ENCODE assay signal across 23 mouse cellular contexts in genomic region chr2:105953862-105954261, GRCm38 (mm10).
"Had no signal": no experiment of that assay in that cellular context is flagged by ENCODE, and none has a peak within 500 bp of the region (broad histone marks: within the 10 kb centered on the region; RNA-seq: fewer than 3 reads in every experiment).

No protein-coding gene starts in this region.

- H3K27ac ChIP-seq: heart, adult 2 months; heart, embryonic 13.5 days; hindbrain, embryonic 13.5 days; hindbrain, embryonic 15.5 days; hindbrain, postnatal 0 days; kidney, embryonic 15.5 days; kidney, postnatal 0 days; layer of hippocampus, adult 2 months; left cerebral cortex, adult 2 months; limb, embryonic 10.5 days; limb, embryonic 12.5 days; liver, embryonic 14.5 days had no signal

- H3K27me3 ChIP-seq: heart, embryonic 13.5 days; hindbrain, embryonic 13.5 days; hindbrain, embryonic 15.5 days; kidney, embryonic 15.5 days; limb, embryonic 12.5 days had no signal

- ATAC-seq: hindbrain, postnatal 0 days; intestine, embryonic 16.5 days had no signal

- H3K36me3 ChIP-seq: hindbrain, embryonic 13.5 days; hindbrain, embryonic 15.5 days; limb, embryonic 12.5 days had no signal

- H3K4me2 ChIP-seq: heart, embryonic 11.5 days; heart, embryonic 13.5 days; hindbrain, embryonic 13.5 days; hindbrain, embryonic 15.5 days; kidney, embryonic 15.5 days; limb, embryonic 12.5 days had no signal

- H3K4me1 ChIP-seq: hindbrain, embryonic 13.5 days; hindbrain, embryonic 15.5 days; kidney, embryonic 15.5 days; limb, embryonic 10.5 days; limb, embryonic 12.5 days had no signal

- H3K9ac ChIP-seq: heart, embryonic 13.5 days; hindbrain, embryonic 13.5 days; hindbrain, embryonic 15.5 days; kidney, embryonic 15.5 days; limb, embryonic 12.5 days; liver, embryonic 14.5 days had no signal

- DNase-seq: gastrocnemius, postnatal 14 days; gastrocnemius, postnatal 36 days; heart, adult 11 months; heart, adult 2 months; heart, postnatal 10 days; kidney, adult 11 months; kidney, adult 2 months; kidney, adult 9 months; kidney, postnatal 14 days; kidney, postnatal 36 days had no signal

- H3K9me3 ChIP-seq: heart, embryonic 13.5 days; hindbrain, embryonic 13.5 days; hindbrain, embryonic 15.5 days; kidney, embryonic 15.5 days; limb, embryonic 10.5 days; limb, embryonic 12.5 days had no signal

- H3K4me3 ChIP-seq: heart, adult 2 months; heart, embryonic 13.5 days; hindbrain, embryonic 13.5 days; hindbrain, embryonic 15.5 days; kidney, embryonic 15.5 days; layer of hippocampus, adult 2 months; left cerebral cortex, adult 2 months; limb, embryonic 10.5 days; limb, embryonic 12.5 days had no signal
